Comparison of ENCODE assay signal across 8 mouse cellular contexts in genomic region chr4:47091493-47092386, GRCm38 (mm10). TPM values are rescaled to one million over a fixed set of nuclear protein-coding genes. Genes with fewer than 3 reads are reported as not detected.
DNase-seq lines count a peak whose midpoint lies in the region; ATAC-seq and TF ChIP-seq lines count a peak whose summit lies in the region.

TSS of gene Galnt12 (plus strand) at chr4:47091909.

- peak within 1 kb of the TSS; percentile 57 for H3K9ac ChIP-seq in forebrain, postnatal 0 days
- peak within 1 kb of the TSS; percentile 54 for H3K9ac ChIP-seq in kidney, embryonic 15.5 days

- H3K4me3 ChIP-seq in forebrain, postnatal 0 days (ENCODE audit: low read depth, low read length): peak within 1 kb of the TSS; percentile 59
- peak within 1 kb of the TSS; percentile 74 for H3K4me3 ChIP-seq in kidney, embryonic 15.5 days (replicated peaks)

- DNase-seq in layer of hippocampus, adult 18-20 months (ENCODE audit: low spot score in 2 of 2): peak; percentile 32 to 36
- no peak for DNase-seq in layer of hippocampus, adult 11-12 months (ENCODE audit: low spot score)
- peak; percentile 40 for DNase-seq in adrenal gland, postnatal 14 days
- peak; percentile 51 for DNase-seq in forebrain, postnatal 0 days
- peak; percentile 14 to 30 for DNase-seq in lung, postnatal 4 days
- DNase-seq in right cerebral cortex, postnatal 25 days: peak; percentile 28
- no peak for DNase-seq in c-Kit-positive CD71-positive TER-119-positive erythroid progenitor cells, embryonic 14.5 days (ENCODE audit: low spot score)

- no peaks in the 10 kb centered on the region for H3K4me1 ChIP-seq in forebrain, postnatal 0 days (ENCODE audit: insufficient read depth)
- H3K4me1 ChIP-seq in kidney, embryonic 15.5 days: peaks cover 26% of the 10 kb centered on the region

- no peak within 1 kb of the TSS for H3K27ac ChIP-seq in forebrain, postnatal 0 days (ENCODE audit: low read depth, low read length)
- H3K27ac ChIP-seq in kidney, embryonic 15.5 days: no peak within 1 kb of the TSS

- H3K4me2 ChIP-seq in forebrain, postnatal 0 days (ENCODE audit: low read depth): peak within 1 kb of the TSS; percentile 98
- peak within 1 kb of the TSS; percentile 100 for H3K4me2 ChIP-seq in kidney, embryonic 15.5 days

- no peaks in the 10 kb centered on the region for H3K36me3 ChIP-seq in forebrain, postnatal 0 days (ENCODE audit: insufficient read depth)
- H3K36me3 ChIP-seq in kidney, embryonic 15.5 days: no peaks in the 10 kb centered on the region

- peak; percentile 85 for ATAC-seq in forebrain, postnatal 0 days
- ATAC-seq in kidney, embryonic 15.5 days (replicated peaks; ENCODE audit: low FRiP score): peak; percentile 73

- H3K27me3 ChIP-seq in forebrain, postnatal 0 days (ENCODE audit: insufficient read depth, low read length): 0 out of 2 replicates have a peak, but pooled peaks cover 8% of the 10 kb centered on the region
- H3K27me3 ChIP-seq in kidney, embryonic 15.5 days: peaks cover 39% of the 10 kb centered on the region

- H3K9me3 ChIP-seq in forebrain, postnatal 0 days (ENCODE audit: low read length): no peaks in the 10 kb centered on the region
- no peaks in the 10 kb centered on the region for H3K9me3 ChIP-seq in kidney, embryonic 15.5 days (replicated peaks)

- 3% methylated on average over 62 of the region's 74 CpGs for WGBS in forebrain, postnatal 0 days
- WGBS in kidney, embryonic 15.5 days: 1% methylated on average over 51 of the region's 74 CpGs

- no peak for TF ChIP-seq CTCF in forebrain, postnatal 0 days (IDR thresholded peaks at IDR 0.05; ENCODE audit: low read depth)

RNA-seq across cellular contexts. Expression of gene Galnt12, which starts in this region (rescaled TPM):
- under 1 TPM; 0.74 to 0.77 TPM for total RNA-seq in layer of hippocampus, adult 18-20 months (2021)
- total RNA-seq in adrenal gland, postnatal 14 days (2021): 0.74 and 1.7 TPM in 2 replicates
- total RNA-seq in forebrain, postnatal 0 days (2014; rRNA removed): 1.4 and 1.5 TPM in 2 replicates
- 0.84 and 1.2 TPM in 2 replicates for polyA plus RNA-seq in forebrain, postnatal 0 days (2015; fragmentation: Nextera tagmentation; extraction: Ambion mirVana)
- polyA plus RNA-seq in kidney, embryonic 15.5 days (2015; fragmentation: Nextera tagmentation; extraction: Ambion mirVana): 9.0 and 10.6 TPM in 2 replicates

Comparison
In these comparisons a context has a peak if more than half of its experiments do, and no peak if none do; other contexts are left out.
1. Peak in DNase-seq in layer of hippocampus, adult 18-20 months; RNA of the gene not detected or under 1 TPM.
2. DNase-seq: peak in adrenal gland, postnatal 14 days (single experiment), forebrain, postnatal 0 days (single experiment), lung, postnatal 4 days (2 of 2) and right cerebral cortex, postnatal 25 days (single experiment); none in layer of hippocampus, adult 11-12 months (single experiment) and c-Kit-positive CD71-positive TER-119-positive erythroid progenitor cells, embryonic 14.5 days (single experiment).